Mouse (Mus musculus) liver, postnatal 0 days (tissue): ENCODE measurements around the gene Carm1.

Source experiments
- CTCF ChIP-seq: sonication (generic); IDR thresholded peaks from 2 replicates; pipeline ENCODE4 v1.5.1; 2016; ENCODE audit warnings: antibody characterized with exemption, low read depth
- EP300 ChIP-seq: IDR thresholded peaks from 2 replicates; pipeline ENCODE4 v1.6.1; 2016; ENCODE audit warnings: antibody characterized with exemption, low read depth, mild to moderate bottlenecking

DNA sequence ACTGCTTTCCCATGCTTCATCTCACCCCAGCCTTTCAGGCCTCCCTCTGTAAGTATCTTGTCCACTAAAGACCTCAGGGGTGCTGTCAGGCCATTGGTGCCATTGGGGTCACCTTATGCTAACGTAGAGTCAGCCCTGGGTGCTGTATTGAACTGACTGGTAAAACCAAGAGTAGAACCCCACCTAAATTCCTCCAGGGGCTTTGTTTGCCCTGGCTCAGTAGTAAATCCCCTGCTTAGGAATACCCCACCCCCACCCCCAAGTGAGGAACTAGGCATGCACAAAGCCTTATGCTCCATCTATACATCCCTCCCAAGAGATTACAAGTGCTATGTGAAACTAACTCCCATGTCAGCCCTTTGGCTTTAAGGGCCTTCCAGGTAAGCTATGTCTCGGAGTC, 10.9 kb downstream of the Carm1 start:
- no peak for TF ChIP-seq CTCF
- no peak for TF ChIP-seq EP300
